Comparison of ENCODE assay signal across 13 mouse cellular contexts in genomic region chr9:56453038-56453815, GRCm38 (mm10).
"Had no signal": no experiment of that assay in that cellular context is flagged by ENCODE, and none has a peak within 500 bp of the region (broad histone marks: within the 10 kb centered on the region; RNA-seq: fewer than 3 reads in every experiment).

No protein-coding gene starts in this region.

- H3K4me3 ChIP-seq: limb, embryonic 15.5 days; megakaryocyte, embryonic 14.5 days; midbrain, embryonic 15.5 days; neural tube, embryonic 12.5 days had no signal

- H3K27ac ChIP-seq: limb, embryonic 15.5 days; macrophage; midbrain, embryonic 15.5 days; neural tube, embryonic 12.5 days had no signal

- H3K4me2 ChIP-seq: limb, embryonic 15.5 days; lung, embryonic 14.5 days; midbrain, embryonic 11.5 days; midbrain, embryonic 15.5 days; neural tube, embryonic 12.5 days had no signal

- H3K36me3 ChIP-seq: midbrain, embryonic 15.5 days; neural tube, embryonic 12.5 days had no signal

- H3K27me3 ChIP-seq: limb, embryonic 15.5 days; megakaryocyte, embryonic 14.5 days; midbrain, embryonic 15.5 days; neural tube, embryonic 12.5 days had no signal

- H3K9me3 ChIP-seq: limb, embryonic 15.5 days; megakaryocyte, embryonic 14.5 days; midbrain, embryonic 15.5 days; neural tube, embryonic 12.5 days had no signal

- ATAC-seq: midbrain, embryonic 15.5 days had no signal

- H3K4me1 ChIP-seq: limb, embryonic 15.5 days; midbrain, embryonic 15.5 days; neural tube, embryonic 12.5 days had no signal

- H3K9ac ChIP-seq: limb, embryonic 15.5 days; lung, embryonic 14.5 days; midbrain, embryonic 15.5 days; neural tube, embryonic 12.5 days had no signal

- DNase-seq: kidney, adult 18-20 months; kidney, postnatal 14 days; lung, embryonic 14.5 days; lung, postnatal 14 days; retina, postnatal 1 day; right cerebral cortex, postnatal 25 days; thymus, postnatal 36 days had no signal
